Mouse (Mus musculus) hindbrain, embryonic 13.5 days (tissue): ENCODE data around the gene Tnfrsf12a. TPM values are rescaled to one million over a fixed set of nuclear protein-coding genes. Genes with fewer than 3 reads are reported as not detected.

Experiments used
- ATAC-seq: fragments of 200-750 bp; cut with Nextera tagmentation; 2 replicates; pipeline ENCODE4 v1.8.0; 2017; ENCODE audit warnings: moderate TSS enrichment; ENCODE audit not compliant: low FRiP score
- H3K27ac ChIP-seq: fragments of 300-500 bp; sonication (generic); 2 replicates; pipeline ENCODE4 v1.5.1; 2015; ENCODE audit warnings: inconsistent platforms, mild to moderate bottlenecking, moderate library complexity
- H3K27me3 ChIP-seq: fragments of 300-500 bp; sonication (generic); 2 replicates; pipeline ENCODE4 v1.6.1; 2015; ENCODE audit warnings: mild to moderate bottlenecking, inconsistent platforms
- H3K36me3 ChIP-seq: fragments of 300-500 bp; sonication (generic); 2 replicates; pipeline ENCODE4 v1.6.1; 2015; ENCODE audit warnings: mild to moderate bottlenecking, inconsistent platforms
- H3K4me1 ChIP-seq: fragments of 300-500 bp; sonication (generic); replicated peaks from 2 replicates; pipeline ENCODE4 v1.6.1; 2015; ENCODE audit warnings: inconsistent platforms
- H3K4me2 ChIP-seq: fragments of 300-500 bp; sonication (generic); 2 replicates; pipeline ENCODE4 v1.6.1; 2015; ENCODE audit warnings: inconsistent platforms, mild to moderate bottlenecking, moderate library complexity
- H3K4me3 ChIP-seq: fragments of 300-500 bp; sonication (generic); 2 replicates; pipeline ENCODE4 v1.5.1; 2015; ENCODE audit warnings: mild to moderate bottlenecking, inconsistent platforms
- H3K9ac ChIP-seq: fragments of 300-500 bp; sonication (generic); 2 replicates; pipeline ENCODE4 v1.6.1; 2015; ENCODE audit warnings: mild to moderate bottlenecking, inconsistent platforms
- H3K9me3 ChIP-seq: fragments of 300-500 bp; sonication (generic); 2 replicates; pipeline ENCODE4 v1.6.1; 2016; ENCODE audit warnings: inconsistent platforms
- WGBS: fragments of 180-500 bp; shearing (Covaris S2); methylation state at CpG from one replicate; pipeline ENCODE4 v1.1.7; 2015; 5-methylcytosine and 5-hydroxymethylcytosine counted together
- polyA plus RNA-seq: library from polyadenylated mRNA; unstranded; fragments of >200 nt; fragmentation: Nextera tagmentation; extraction: Ambion mirVana; gene quantifications from 2 replicates; pipeline ENCODE4 v1.2.1, GENCODE M21; 2015

The Tnfrsf12a gene
- polyA plus RNA-seq, result 2.7 and 3.4 TPM in 2 replicates

GRCm38 (mm10) chr17:23677236-23677679 lies at the start of gene Tnfrsf12a:
TSS of gene Tnfrsf12a (minus strand) at chr17:23677468.
- peak within 1 kb of the TSS; percentile 47 for H3K4me3 ChIP-seq
- ATAC-seq, result 0 out of 2 replicates have a peak, but pooled peaks have one; percentile 3
- peak within 1 kb of the TSS; percentile 65 for H3K9ac ChIP-seq
- H3K27me3 ChIP-seq, result peaks cover 77% of the 10 kb centered on the region
- peaks cover 50% of the 10 kb centered on the region for H3K4me1 ChIP-seq
- H3K4me2 ChIP-seq, result peak within 1 kb of the TSS; percentile 84
- no peak within 1 kb of the TSS for H3K27ac ChIP-seq
- under 1% methylated on average over 34 of the region's 34 CpGs for WGBS
- no peaks in the 10 kb centered on the region for H3K36me3 ChIP-seq
- no peaks in the 10 kb centered on the region for H3K9me3 ChIP-seq

- H3K27ac ChIP-seq, result peak overlapping the region; percentile 73; the same call in 1 of the 2 replicates
- peak overlapping the region; percentile 91 for H3K4me2 ChIP-seq
- no peaks in the 10 kb centered on the region for H3K9me3 ChIP-seq
- peak overlapping the region; percentile 78 for H3K4me3 ChIP-seq
- H3K36me3 ChIP-seq, result no peaks in the 10 kb centered on the region
- 0 out of 2 replicates have a peak, but pooled peaks cover 5% of the 10 kb centered on the region for H3K27me3 ChIP-seq
- H3K4me1 ChIP-seq, result peaks cover 16% of the 10 kb centered on the region
- 1% methylated on average over 20 of the region's 20 CpGs for WGBS
- peak; percentile 85 for ATAC-seq
- peak overlapping the region; percentile 79 for H3K9ac ChIP-seq
Observed at GRCm38 (mm10) chr17:23726758-23727142, 49.5 kb upstream of the Tnfrsf12a start.

GRCm38 (mm10) chr17:23725999-23726757 lies 48.9 kb upstream of the Tnfrsf12a start, which contains the start of gene Pkmyt1:
TSS of gene Pkmyt1 (plus strand) at chr17:23726336.
- ATAC-seq, result peak; percentile 94

GRCm38 (mm10) chr17:23725477-23725876 lies 48.2 kb upstream of the Tnfrsf12a start:
- 69% methylated on average over 4 of the region's 4 CpGs for WGBS
- Histone ChIP-seq H3K27me3 (0 out of 2 replicates have a peak, but pooled peaks cover 5% of the 10 kb centered on the region), H3K4me3 (peak overlapping the region; percentile 78), H3K4me1 (peaks cover 16% of the 10 kb centered on the region), H3K36me3 (no peaks in the 10 kb centered on the region), H3K9ac (peak overlapping the region; percentile 79), H3K9me3 (no peaks in the 10 kb centered on the region), H3K27ac (peak overlapping the region; percentile 75), H3K4me2 (peak overlapping the region; percentile 91)
- ATAC-seq, result no peak

More at GRCm38 (mm10) chr17:23725999-23726757, 48.9 kb upstream of the Tnfrsf12a start, which contains the start of gene Pkmyt1:
- Histone ChIP-seq H3K4me3 (peak within 1 kb of the TSS; percentile 78), H3K9ac (peak within 1 kb of the TSS; percentile 79), H3K36me3 (no peaks in the 10 kb centered on the region), H3K9me3 (no peaks in the 10 kb centered on the region), H3K27me3 (0 out of 2 replicates have a peak, but pooled peaks cover 5% of the 10 kb centered on the region), H3K4me2 (peak within 1 kb of the TSS; percentile 91), H3K27ac (peak within 1 kb of the TSS; percentile 75), H3K4me1 (peaks cover 16% of the 10 kb centered on the region)
- WGBS, result 2% methylated on average over 57 of the region's 73 CpGs

- WGBS, result 68% methylated on average over 7 of the region's 7 CpGs
- Histone ChIP-seq H3K9me3 (no peaks in the 10 kb centered on the region), H3K4me3 (no peak within 1 kb of the TSS), H3K27me3 (0 out of 2 replicates have a peak, but pooled peaks cover 7% of the 10 kb centered on the region), H3K4me2 (no peak within 1 kb of the TSS), H3K36me3 (no peaks in the 10 kb centered on the region), H3K27ac (no peak within 1 kb of the TSS), H3K9ac (peak within 1 kb of the TSS; percentile 46; the same call in 1 of the 2 replicates), H3K4me1 (peaks cover 16% of the 10 kb centered on the region)
- no peak for ATAC-seq
Observed at GRCm38 (mm10) chr17:23722376-23723125, 45.3 kb upstream of the Tnfrsf12a start, which contains the start of gene 1520401A03Rik. TSS of gene 1520401A03Rik (minus strand) at chr17:23722783.

GRCm38 (mm10) chr17:23721886-23722285 lies 44.6 kb upstream of the Tnfrsf12a start:
- H3K9me3 ChIP-seq, result no peaks in the 10 kb centered on the region
- no peak overlapping the region for H3K27ac ChIP-seq
- H3K4me3 ChIP-seq, result no peak overlapping the region
- 0 out of 2 replicates have a peak, but pooled peaks cover 9% of the 10 kb centered on the region for H3K27me3 ChIP-seq
- H3K9ac ChIP-seq, result no peak overlapping the region
- ATAC-seq, result no peak
- WGBS, result 73% methylated on average over 2 of the region's 2 CpGs
- peaks cover 10% of the 10 kb centered on the region for H3K4me1 ChIP-seq
- no peak overlapping the region for H3K4me2 ChIP-seq
- H3K36me3 ChIP-seq, result no peaks in the 10 kb centered on the region

GRCm38 (mm10) chr17:23719455-23719854 lies 42.2 kb upstream of the Tnfrsf12a start:
- Histone ChIP-seq H3K4me2 (no peak overlapping the region), H3K4me1 (no peaks in the 10 kb centered on the region), H3K36me3 (no peaks in the 10 kb centered on the region), H3K9ac (no peak overlapping the region), H3K27ac (no peak overlapping the region), H3K4me3 (no peak overlapping the region), H3K27me3 (0 out of 2 replicates have a peak, but pooled peaks cover 9% of the 10 kb centered on the region), H3K9me3 (no peaks in the 10 kb centered on the region)
- WGBS, result 25% methylated on average over 1 of the region's 1 CpGs
- no peak for ATAC-seq

- no peak overlapping the region for H3K9ac ChIP-seq
- H3K36me3 ChIP-seq, result no peaks in the 10 kb centered on the region
- 43% methylated on average over 2 of the region's 2 CpGs for WGBS
- H3K4me1 ChIP-seq, result no peaks in the 10 kb centered on the region
- H3K27ac ChIP-seq, result no peak overlapping the region
- H3K9me3 ChIP-seq, result no peaks in the 10 kb centered on the region
- H3K27me3 ChIP-seq, result 0 out of 2 replicates have a peak, but pooled peaks cover 5% of the 10 kb centered on the region
- no peak for ATAC-seq
- no peak overlapping the region for H3K4me2 ChIP-seq
- no peak overlapping the region for H3K4me3 ChIP-seq
Observed at GRCm38 (mm10) chr17:23717003-23717402, 39.7 kb upstream of the Tnfrsf12a start.

GRCm38 (mm10) chr17:23706212-23706611 lies 28.9 kb upstream of the Tnfrsf12a start:
- Histone ChIP-seq H3K27me3 (peaks cover 43% of the 10 kb centered on the region), H3K36me3 (no peaks in the 10 kb centered on the region), H3K4me1 (peaks cover 8% of the 10 kb centered on the region), H3K4me2 (no peak overlapping the region), H3K9ac (no peak overlapping the region), H3K4me3 (no peak overlapping the region), H3K27ac (no peak overlapping the region), H3K9me3 (no peaks in the 10 kb centered on the region)
- peak; percentile 60; the same call in 1 of the 2 replicates for ATAC-seq
- 0% methylated on average over 3 of the region's 3 CpGs for WGBS

GRCm38 (mm10) chr17:23705525-23706104 lies 28.3 kb upstream of the Tnfrsf12a start:
- 85% methylated on average over 7 of the region's 7 CpGs for WGBS
- H3K36me3 ChIP-seq, result no peaks in the 10 kb centered on the region
- peaks cover 48% of the 10 kb centered on the region for H3K27me3 ChIP-seq
- no peak overlapping the region for H3K4me3 ChIP-seq
- no peak overlapping the region for H3K9ac ChIP-seq
- H3K9me3 ChIP-seq, result no peaks in the 10 kb centered on the region
- no peak overlapping the region for H3K4me2 ChIP-seq
- H3K27ac ChIP-seq, result no peak overlapping the region
- ATAC-seq, result no peak; the same call in 1 of the 2 replicates
- peaks cover 8% of the 10 kb centered on the region for H3K4me1 ChIP-seq

- ATAC-seq, result no peak
- Histone ChIP-seq H3K9ac (no peak overlapping the region), H3K27me3 (peaks cover 41% of the 10 kb centered on the region), H3K9me3 (no peaks in the 10 kb centered on the region), H3K27ac (no peak overlapping the region), H3K4me1 (peaks cover 11% of the 10 kb centered on the region), H3K4me2 (0 out of 2 replicates have a peak overlapping the region, but pooled peaks have one; percentile 4), H3K4me3 (no peak overlapping the region), H3K36me3 (no peaks in the 10 kb centered on the region)
- 50% methylated on average over 7 of the region's 7 CpGs for WGBS
Observed at GRCm38 (mm10) chr17:23704741-23705140, 27.5 kb upstream of the Tnfrsf12a start.
